Mouse (Mus musculus) E14TG2a.4 (cell line): ENCODE measurements around the gene Nnat.

ENCODE experiments used
- H3K27me3 ChIP-seq: 2 replicates; pipeline ENCODE4 v1.6.1; 2014; ENCODE audit warnings: low read length, control low read depth; ENCODE audit not compliant: insufficient read depth
- H3K36me3 ChIP-seq: 2 replicates; pipeline ENCODE4 v1.6.1; 2014; ENCODE audit warnings: low read length, control low read depth; ENCODE audit not compliant: insufficient read depth
- H3K4me1 ChIP-seq: replicated peaks from 2 replicates; pipeline ENCODE4 v1.6.1; 2014; ENCODE audit warnings: low read depth, low read length, control low read depth
- H3K4me3 ChIP-seq: replicated peaks from 2 replicates; pipeline ENCODE4 v1.5.1; 2014; ENCODE audit warnings: mild to moderate bottlenecking, low read length
- H3K9me3 ChIP-seq: 2 replicates; pipeline ENCODE4 v1.6.1; 2014; ENCODE audit warnings: low read length, control low read depth
- CTCF ChIP-seq: conservative IDR thresholded peaks from 2 replicates; pipeline ENCODE4 v1.5.1; 2014; ENCODE audit warnings: low read length
- NANOG ChIP-seq: IDR thresholded peaks from 2 replicates; pipeline ENCODE4 v1.6.1; 2014; ENCODE audit warnings: borderline replicate concordance, low read length, mixed read lengths
- POU5F1 ChIP-seq: IDR thresholded peaks from 2 replicates; pipeline ENCODE4 v1.6.1; 2014; ENCODE audit warnings: low read length, borderline replicate concordance

The Nnat gene

GRCm38 (mm10) chr2:157541631-157542030 lies 18.2 kb upstream of the Nnat start:
- Histone ChIP-seq H3K4me3 (no peak overlapping the region), H3K9me3 (no peaks in the 10 kb centered on the region), H3K36me3 (peaks cover 52% of the 10 kb centered on the region), H3K4me1 (peaks cover 17% of the 10 kb centered on the region), H3K27me3 (peaks cover 3% of the 10 kb centered on the region; the same call in 1 of the 2 replicates)
- TF ChIP-seq NANOG (no peak), POU5F1 (no peak), CTCF (no peak)

GRCm38 (mm10) chr2:157542415-157542814 lies 17.5 kb upstream of the Nnat start:
- H3K4me3 ChIP-seq: no peak overlapping the region
- peaks cover 9% of the 10 kb centered on the region for H3K4me1 ChIP-seq
- H3K27me3 ChIP-seq: peaks cover 2% of the 10 kb centered on the region; the same call in 1 of the 2 replicates
- no peaks in the 10 kb centered on the region for H3K9me3 ChIP-seq
- no peak for TF ChIP-seq NANOG
- peaks cover 60% of the 10 kb centered on the region for H3K36me3 ChIP-seq

- H3K27me3 ChIP-seq: no peaks in the 10 kb centered on the region
- no peak for TF ChIP-seq POU5F1
- no peak for TF ChIP-seq CTCF
- TF ChIP-seq NANOG: no peak
- H3K36me3 ChIP-seq: peaks cover 77% of the 10 kb centered on the region
- H3K4me1 ChIP-seq: peaks cover 8% of the 10 kb centered on the region
- no peaks in the 10 kb centered on the region for H3K9me3 ChIP-seq
- no peak overlapping the region for H3K4me3 ChIP-seq
These were observed 15.5 kb upstream of the Nnat start for GRCm38 (mm10) chr2:157544333-157544888.

GRCm38 (mm10) chr2:157546686-157547085 lies 13.2 kb upstream of the Nnat start:
- TF ChIP-seq NANOG: no peak
- TF ChIP-seq CTCF: no peak
- TF ChIP-seq POU5F1: no peak
- H3K36me3 ChIP-seq: peaks cover 81% of the 10 kb centered on the region
- H3K4me1 ChIP-seq: peaks cover 8% of the 10 kb centered on the region; the same call in 1 of the 2 replicates
- H3K27me3 ChIP-seq: no peaks in the 10 kb centered on the region
- H3K4me3 ChIP-seq: no peak overlapping the region
- no peaks in the 10 kb centered on the region for H3K9me3 ChIP-seq

- H3K4me3 ChIP-seq: no peak overlapping the region
- H3K36me3 ChIP-seq: peaks cover 78% of the 10 kb centered on the region
- TF ChIP-seq NANOG: no peak
- no peak for TF ChIP-seq POU5F1
- TF ChIP-seq CTCF: no peak
- H3K27me3 ChIP-seq: no peaks in the 10 kb centered on the region
- peaks cover 22% of the 10 kb centered on the region for H3K4me1 ChIP-seq
- no peaks in the 10 kb centered on the region for H3K9me3 ChIP-seq
These were observed 9.6 kb upstream of the Nnat start for GRCm38 (mm10) chr2:157550292-157550691.

- Histone ChIP-seq H3K4me3 (no peak overlapping the region), H3K36me3 (peaks cover 76% of the 10 kb centered on the region), H3K27me3 (no peaks in the 10 kb centered on the region), H3K9me3 (peaks cover 19% of the 10 kb centered on the region), H3K4me1 (peaks cover 22% of the 10 kb centered on the region)
- TF ChIP-seq POU5F1 (no peak), CTCF (no peak), NANOG (no peak)
These were observed 7.6 kb upstream of the Nnat start for GRCm38 (mm10) chr2:157552158-157552886.

- TF ChIP-seq POU5F1 (no peak), CTCF (no peak), NANOG (no peak)
- Histone ChIP-seq H3K4me1 (peaks cover 17% of the 10 kb centered on the region), H3K36me3 (peaks cover 72% of the 10 kb centered on the region), H3K4me3 (no peak overlapping the region), H3K9me3 (peaks cover 57% of the 10 kb centered on the region), H3K27me3 (no peaks in the 10 kb centered on the region)
These were observed 3.7 kb upstream of the Nnat start for GRCm38 (mm10) chr2:157556074-157556698.

- no peak overlapping the region for H3K4me3 ChIP-seq
- TF ChIP-seq NANOG (no peak), POU5F1 (no peak), CTCF (no peak)
- peaks cover 8% of the 10 kb centered on the region for H3K4me1 ChIP-seq
- H3K9me3 ChIP-seq: peaks cover 76% of the 10 kb centered on the region
- peaks cover 83% of the 10 kb centered on the region for H3K36me3 ChIP-seq
- no peaks in the 10 kb centered on the region for H3K27me3 ChIP-seq
These were observed 1.8 kb upstream of the Nnat start for GRCm38 (mm10) chr2:157558051-157558450.

- TF ChIP-seq NANOG: no peak
- Histone ChIP-seq H3K9me3 (peaks cover 81% of the 10 kb centered on the region), H3K4me3 (peak overlapping the region; percentile 48), H3K27me3 (no peaks in the 10 kb centered on the region), H3K36me3 (peaks cover 83% of the 10 kb centered on the region), H3K4me1 (peaks cover 8% of the 10 kb centered on the region)
These were observed 1.4 kb upstream of the Nnat start for GRCm38 (mm10) chr2:157558520-157558919.
